Mouse (Mus musculus) right cerebral cortex, postnatal 25 days (tissue): ENCODE measurements around the gene Slc16a2.

Experiments
- DNase-seq: peaks from one replicate; pipeline ENCODE4 v3.0.0; 2022

Slc16a2 gene

DNA sequence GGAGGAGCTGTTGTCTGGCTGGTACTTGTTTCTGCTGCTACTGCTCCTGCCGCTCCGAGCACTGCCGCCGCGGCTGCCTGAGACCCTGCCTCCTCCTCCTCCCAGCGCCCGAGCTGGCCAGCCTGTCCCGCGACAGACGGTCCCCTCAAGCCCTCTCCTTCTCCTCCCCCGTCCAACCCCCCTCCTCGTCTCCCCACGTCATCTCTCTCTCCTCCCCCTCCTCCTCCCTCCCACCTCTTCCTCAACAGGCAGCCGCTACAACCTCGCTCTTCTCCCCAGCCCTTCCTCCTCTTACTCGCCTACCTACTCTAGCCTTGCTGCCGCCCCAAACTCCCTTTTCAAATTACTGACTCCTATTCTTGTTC, at the start of gene Slc16a2:
TSS of gene Slc16a2 (minus strand) at position 152 of the 365 bp plus-strand sequence.
- DNase-seq, result peak; percentile 49

DNA sequence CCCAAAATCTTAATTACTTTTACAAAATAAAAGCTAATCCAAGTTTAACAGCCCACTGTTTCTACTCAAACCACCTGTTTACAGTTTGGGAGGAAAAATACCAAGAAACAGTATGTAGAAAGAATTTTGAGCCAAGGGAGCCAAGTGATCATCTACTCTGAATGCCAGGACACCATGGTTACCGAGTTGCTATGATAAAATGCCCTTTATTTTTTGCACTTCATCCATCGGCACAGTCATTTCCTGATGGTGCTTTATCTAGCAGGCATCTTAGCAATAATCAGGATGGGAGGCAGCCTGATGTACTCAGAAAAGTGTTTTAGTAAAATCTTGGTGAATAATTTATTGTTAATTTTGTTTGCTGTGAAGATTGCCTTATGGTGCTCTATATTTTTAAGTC, 41.7 kb upstream of the Slc16a2 start:
- DNase-seq, result no peak

DNA sequence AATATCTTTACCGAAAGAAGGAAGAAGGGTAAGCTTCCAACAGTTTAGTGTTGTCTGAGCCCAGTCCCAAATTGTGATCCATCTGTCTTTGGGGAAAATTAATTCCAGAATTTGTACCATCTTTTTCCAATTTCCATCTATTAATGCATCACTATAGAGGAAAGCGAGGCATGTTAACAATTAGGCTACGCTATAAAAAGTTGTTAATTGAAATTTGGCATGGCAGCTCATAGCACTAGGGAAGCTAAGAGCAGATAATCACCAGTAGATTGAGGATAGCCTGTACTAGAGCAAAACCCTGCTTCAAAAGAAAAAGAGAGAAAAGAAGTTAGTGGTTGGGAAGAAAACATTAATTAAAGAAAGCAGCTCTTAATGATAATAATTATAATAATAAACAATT, 41.1 kb upstream of the Slc16a2 start:
- DNase-seq, result no peak

DNA sequence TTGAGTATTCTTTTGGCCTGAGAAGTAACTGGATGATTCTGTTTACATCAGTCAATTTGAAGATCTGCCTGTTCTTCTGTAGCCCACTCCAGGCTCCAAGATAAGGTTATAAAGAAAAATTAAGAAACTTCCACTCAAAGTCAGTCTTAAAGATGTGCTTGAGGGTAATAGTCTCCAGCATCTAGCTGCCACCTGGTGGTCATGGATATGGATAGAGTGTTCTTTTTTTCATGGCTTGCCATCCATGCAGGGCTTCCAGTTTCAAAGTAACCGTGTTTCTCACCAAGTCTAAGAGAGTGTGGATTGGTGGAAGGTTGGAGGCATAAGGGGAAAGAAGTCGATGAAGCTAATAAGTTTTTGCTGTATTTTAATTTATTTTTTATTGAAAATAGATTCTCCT, 23.5 kb upstream of the Slc16a2 start:
- no peak for DNase-seq

DNA sequence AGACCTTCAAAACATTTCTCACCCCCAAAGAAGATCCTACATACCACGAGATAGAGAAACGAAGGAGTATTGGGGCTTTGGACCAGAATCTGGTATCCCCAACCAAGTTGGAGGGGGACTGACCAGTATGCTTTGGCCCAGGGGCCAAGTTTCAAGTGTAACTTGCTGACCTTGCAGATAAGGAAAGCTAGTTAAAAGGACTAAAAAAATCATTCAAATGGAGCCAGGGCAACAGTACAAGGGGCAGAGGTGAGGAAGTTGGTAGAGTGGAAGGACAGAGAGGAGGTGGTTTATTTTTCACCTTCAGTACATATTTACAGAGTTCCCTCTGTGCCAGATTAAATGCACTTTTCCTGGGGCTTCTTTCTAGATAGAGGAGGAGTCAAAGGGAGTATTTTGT, 7.1 kb upstream of the Slc16a2 start:
- no peak for DNase-seq

DNA sequence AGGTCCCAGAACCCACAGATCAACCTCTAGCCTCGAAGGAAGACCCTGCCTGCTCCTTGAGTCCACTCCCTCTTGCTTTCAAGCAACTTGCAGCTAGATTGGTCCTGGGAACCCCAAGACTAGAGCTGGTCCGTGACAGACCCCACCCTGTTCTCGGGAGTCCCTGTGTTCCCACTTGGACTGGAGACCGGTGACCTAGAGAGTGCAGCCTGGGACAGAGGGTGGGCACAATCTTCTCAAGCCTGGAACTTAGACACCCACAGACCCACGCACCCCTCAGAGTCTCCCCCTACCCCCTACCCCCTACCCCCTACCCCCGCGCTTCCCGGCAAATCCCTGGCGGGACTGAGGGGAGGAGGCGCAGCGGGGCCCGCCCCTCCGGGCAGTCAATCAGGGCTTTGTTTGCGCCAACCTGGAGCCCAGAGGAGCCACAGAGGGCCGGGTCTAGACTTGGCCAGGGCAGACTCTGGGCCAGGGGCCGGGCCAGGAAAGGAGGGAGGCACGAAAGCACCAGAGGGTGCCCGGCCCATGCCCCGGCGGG, 558 bp upstream of the Slc16a2 start:
- peak; percentile 8 for DNase-seq

DNA sequence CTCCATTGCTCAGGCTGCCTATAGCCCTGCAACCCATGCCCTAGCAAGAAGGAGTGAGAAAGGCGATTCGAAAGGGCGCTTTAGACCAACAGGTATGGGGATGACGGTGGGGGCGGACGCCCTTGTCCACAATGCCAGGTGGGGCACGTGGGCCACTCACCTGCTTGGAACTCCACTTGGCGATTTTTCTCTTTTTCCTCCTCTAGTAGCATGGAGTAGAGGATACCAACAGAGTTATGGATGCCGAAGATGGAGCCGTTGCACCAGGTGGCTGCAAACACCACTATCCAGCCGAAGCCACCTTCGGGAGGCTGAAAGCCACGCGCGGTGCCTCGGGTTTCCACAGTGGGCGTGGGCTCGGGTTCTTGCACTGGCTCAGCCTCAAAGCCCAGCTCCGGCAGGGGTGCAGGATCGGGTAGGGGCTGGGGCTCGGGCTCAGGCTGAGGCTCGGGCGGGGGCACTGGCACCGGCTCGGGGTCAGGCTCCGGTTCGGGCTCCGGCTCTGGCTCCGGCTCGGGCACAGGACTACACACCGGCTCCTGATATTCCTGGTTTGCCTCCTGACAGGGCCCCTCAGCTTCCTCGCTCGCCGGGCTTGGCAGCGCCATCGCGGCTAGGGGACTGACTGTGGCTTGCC, 470 bp downstream of the Slc16a2 start:
- peak; percentile 12 for DNase-seq

DNA sequence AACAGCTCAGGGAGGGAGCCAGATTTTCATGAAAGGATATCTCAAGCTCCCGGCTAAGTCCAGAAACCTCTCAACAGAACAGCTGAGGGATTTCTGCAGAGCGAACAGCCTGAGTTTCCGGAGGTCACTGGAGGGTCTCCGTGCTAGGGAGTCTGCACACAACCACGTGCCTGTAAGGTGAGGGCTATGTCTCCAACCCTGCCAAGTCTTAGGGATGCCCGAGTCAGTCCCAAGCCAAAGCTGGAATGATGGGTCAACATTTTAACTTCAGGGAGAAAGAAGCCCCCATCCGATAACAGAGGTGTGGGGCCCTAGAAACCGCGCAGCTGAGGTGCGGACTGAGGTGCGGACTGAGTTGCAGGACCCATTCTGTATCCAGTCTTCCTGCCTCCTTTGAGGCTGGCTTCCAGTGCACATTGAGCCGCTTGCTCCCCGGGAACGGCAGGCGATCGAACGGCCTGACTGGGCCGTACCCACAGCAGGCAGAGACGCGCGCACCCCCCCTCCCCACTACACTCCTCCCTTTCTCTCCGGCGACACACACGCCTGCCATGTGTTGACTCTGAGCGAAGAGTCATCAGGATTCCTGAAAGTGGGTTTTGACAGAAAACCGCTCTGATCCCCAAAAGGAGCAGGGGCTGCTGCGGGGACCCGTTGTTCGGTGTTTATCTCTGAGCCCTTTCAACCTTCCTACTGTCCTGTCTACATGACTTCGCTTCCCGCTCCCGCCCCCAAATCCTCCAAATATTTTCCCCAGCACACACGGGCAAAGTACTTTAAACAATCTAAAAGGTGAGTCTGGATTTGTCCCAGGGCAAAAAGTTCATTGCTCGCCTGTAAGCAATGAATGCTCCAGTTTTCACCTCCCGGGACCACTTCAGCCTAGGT, 1.2 kb downstream of the Slc16a2 start:
- peak; percentile 5 for DNase-seq

DNA sequence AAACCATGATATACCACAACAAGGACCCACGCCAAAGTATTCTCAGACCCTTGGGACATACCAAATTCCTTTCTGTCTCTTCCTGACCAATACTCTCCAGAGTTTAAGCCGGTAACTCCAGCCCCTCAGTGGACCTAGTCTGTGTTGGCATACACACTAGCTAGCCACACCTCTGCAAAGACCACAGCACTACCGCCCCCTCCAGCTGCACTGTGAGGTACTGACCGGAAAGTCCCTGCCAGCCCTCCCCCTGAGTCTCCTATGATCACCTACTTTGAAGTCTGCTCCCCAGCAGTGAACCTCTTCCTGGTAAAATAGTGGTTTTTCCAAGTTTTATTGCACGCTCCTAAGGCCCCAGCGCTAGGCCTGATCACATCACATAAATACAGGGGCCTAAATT, 2.5 kb downstream of the Slc16a2 start:
- DNase-seq, result no peak

DNA sequence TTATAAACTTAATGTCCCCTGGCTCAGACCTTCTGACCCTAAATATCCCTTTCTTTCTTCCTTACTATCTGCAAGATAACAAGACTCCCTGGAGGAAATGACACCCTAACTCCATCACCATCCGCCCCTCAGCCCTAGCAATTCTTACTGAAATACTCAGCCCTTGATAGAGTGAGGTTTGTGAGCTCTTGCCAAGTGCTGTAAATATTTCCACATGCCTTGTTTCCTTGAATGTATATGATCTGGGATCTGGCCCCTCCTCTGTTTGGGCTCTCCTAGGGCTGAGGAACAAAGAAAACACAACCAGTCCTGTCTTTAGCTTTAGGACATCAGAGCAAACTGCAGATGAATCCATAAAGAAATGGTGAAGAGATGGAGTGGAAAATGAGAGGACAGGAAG, 9.1 kb downstream of the Slc16a2 start:
- DNase-seq, result no peak

DNA sequence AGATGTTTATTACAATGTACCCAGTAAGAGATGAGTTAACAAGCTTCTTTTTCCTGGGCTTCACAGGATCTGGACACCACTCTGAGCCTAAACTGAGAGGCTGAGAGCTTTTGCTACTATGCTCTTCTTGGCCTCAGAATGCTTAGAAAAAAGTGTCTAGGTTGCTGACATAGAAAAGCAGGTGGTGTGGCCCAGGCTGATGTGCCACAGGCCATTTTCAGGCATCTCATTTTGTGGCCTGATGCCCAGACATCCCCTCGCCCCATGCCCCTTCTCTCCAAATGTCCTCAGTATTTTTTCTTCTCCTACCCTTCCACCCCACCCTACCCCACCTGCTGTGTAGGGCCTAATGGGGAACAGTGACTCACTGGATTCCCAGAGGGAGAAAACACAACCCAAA, 11.3 kb downstream of the Slc16a2 start:
- DNase-seq, result no peak

DNA sequence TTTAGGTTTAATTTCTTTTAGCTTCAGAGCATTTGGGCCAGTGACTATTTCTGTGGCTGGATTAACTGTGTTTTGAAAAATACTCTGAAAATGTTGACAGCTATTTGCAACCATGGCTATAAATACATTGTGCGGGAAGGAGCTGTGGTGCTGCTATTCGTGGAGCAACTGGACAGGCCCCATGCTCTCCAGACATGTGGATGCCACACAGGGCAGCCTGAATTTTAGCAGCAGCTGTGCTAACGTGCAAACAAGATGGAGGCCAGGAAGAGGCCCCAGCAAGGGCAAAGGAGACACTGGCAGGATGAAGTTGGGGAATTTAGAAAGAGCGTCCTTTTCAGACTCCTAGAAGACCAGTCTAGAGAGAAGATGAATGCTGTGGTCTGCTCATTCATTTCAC, 15.4 kb downstream of the Slc16a2 start:
- DNase-seq, result no peak

DNA sequence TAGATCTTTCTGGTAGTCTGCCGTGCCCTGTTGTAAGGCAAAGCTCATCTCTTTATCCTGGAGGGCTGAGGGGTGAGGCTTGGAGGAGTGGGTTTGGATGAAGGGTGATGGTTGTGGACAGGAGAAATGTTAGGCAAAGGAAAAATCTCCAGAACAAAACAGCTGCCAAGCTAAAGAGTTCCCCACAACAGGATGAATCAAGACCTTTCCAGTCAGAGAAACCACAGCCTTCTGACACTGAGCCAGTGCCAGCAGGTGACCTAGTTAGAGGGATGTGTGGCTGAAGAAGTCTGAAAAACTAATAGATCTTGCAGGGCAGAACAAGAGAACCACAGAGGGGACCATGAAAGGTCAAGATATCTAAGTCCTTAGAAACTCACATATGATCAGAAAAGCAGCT, 24.8 kb downstream of the Slc16a2 start:
- DNase-seq, result no peak

DNA sequence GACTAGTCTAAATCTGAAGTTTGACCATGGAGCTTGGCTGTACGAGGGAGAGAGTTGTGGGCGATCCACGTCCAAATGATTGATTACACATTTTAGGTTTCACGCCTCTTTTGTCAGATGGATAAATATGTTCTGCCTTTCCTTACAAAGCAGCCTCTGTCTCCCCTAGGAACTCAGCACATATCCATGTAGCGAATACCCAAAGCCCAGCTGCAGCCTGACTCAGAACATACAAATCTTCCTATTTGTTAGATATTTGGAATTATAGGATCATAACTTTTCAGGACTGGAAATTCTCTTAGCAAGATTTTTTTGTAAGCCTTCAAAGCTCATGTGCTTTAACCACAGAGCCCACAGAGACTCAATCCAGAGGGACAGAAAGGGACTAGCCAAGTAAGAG, 26.3 kb downstream of the Slc16a2 start:
- DNase-seq, result no peak

DNA sequence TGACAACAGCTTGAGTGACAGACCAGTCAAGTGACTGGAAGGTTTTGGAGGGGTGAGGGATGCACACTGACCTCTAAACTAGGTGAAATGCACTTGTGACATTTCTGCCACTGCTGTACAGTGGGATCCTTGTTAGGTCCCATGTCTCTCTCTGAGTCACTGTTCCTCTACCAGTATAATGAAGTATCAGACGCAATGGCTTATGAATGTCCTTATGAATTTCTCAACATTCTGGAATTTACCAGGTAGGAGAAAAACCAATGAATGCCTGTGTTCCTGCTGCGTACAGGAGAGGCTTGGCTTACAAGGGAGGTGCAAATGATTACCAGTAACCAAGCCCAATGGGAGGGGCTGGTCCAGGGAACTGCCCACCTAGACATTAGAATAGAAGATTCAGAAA, 30.5 kb downstream of the Slc16a2 start:
- no peak for DNase-seq

DNA sequence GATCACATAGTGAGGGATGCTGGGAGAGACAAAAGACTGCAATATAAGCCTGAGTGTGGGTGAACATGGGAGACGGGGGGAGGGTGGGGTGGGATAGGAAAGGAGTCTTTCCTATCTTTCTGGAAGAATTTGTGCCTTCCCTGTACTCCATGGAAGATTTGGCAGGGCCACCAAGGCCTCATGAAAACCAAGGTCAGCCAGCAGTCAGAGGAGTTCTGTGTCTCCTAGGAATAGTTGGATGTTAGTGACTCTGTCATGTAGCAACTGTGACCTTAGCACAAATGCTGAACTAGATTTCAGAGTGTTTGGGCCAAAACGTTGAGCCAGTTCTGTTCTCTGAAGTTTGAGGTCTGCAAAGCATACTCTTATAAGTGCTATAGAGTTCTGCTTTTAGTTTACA, 36.1 kb downstream of the Slc16a2 start:
- no peak for DNase-seq

DNA sequence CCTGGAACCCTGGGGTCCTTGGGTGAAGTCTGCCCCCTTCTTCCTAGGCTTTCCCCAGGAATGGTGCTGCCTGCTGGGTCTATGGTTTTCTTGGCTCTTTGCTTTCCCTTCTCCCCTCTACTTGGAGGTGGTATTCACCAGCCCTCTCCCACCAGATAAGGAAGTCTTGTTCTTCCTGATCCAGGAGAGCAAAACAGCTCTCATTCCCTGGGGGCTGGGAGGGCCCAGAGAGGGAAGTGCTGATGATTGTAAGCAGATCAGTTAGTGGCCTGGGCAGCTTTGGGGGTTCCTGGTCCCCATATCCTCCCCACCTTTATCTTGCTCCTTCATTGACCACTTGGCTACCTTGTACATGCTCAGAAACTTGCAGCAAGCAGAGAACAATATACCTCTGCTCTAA, 45.4 kb downstream of the Slc16a2 start:
- no peak for DNase-seq

DNA sequence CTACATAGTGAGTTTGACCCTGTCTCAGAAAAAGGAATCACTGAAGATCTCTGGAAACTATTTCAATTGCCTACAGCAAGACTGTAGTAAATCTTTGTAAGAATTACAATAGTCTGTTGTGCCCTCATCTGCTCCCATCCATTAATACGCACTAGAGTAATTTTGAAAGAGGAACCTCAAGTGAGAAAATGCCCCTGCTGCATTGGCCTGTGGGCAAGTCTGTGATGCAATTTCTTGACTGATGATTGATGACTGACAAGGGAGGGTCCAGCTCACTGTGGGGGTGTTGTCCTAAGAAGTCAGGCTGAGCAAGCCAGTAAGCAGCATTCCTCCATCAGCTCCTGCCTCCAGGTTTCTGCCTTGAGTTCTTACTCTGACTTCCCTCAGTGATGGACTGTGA, 75.6 kb downstream of the Slc16a2 start:
- no peak for DNase-seq

DNA sequence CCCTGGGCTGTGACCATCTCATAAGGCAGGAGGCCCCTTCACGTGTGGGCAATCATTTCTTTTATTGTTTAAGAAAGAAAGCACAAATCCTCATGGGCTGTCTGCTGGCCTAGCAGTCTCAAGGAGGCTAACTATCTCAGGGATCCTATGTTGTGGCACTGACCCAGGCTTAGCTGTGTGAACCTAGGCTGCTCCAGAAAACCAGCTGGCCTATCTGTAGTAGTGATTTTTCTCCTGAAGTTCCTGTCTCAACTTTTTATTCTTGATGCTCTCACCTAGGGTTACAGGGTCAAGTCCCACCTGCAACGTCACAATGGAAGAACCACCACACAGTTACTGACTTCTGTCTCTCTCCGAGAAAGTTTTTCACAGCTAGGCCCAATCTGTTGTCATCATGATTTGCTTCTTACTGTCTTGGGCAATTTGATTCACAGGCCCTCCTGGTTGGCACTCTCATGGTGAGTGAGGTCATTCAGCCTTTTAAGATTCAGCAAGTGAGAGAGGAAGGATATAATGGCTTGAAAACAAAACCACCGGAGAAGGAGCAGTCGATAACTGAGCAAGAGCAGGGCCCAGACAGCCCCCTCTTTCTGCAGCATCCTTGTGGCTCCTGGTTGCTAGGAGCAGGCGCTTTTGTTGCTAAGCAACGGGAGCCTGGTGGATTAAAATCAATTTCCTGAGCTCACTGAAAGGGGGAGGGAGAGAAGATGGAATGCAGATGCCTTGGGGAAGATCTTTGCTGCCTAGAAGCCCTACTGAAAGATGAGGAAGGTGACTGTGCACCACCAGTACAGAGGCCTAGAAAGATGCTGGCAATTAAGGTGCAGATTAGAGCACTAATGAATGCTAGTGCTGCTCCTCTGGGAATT, 77.4 kb downstream of the Slc16a2 start:
- peak; percentile 31 for DNase-seq

DNA sequence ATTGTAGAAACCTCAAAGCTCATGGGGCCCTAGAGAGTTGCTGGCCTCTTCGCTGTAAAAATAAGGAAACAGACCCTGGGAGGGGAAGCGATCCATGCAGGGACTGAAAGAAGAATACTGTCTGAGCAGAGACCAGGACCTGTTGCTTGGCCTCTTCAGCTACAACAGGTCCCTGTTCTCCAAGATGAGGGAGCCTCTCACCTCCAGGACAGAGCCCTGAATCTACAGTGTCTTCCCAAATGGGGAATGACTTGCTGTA, 79.8 kb downstream of the Slc16a2 start:
- no peak for DNase-seq

DNA sequence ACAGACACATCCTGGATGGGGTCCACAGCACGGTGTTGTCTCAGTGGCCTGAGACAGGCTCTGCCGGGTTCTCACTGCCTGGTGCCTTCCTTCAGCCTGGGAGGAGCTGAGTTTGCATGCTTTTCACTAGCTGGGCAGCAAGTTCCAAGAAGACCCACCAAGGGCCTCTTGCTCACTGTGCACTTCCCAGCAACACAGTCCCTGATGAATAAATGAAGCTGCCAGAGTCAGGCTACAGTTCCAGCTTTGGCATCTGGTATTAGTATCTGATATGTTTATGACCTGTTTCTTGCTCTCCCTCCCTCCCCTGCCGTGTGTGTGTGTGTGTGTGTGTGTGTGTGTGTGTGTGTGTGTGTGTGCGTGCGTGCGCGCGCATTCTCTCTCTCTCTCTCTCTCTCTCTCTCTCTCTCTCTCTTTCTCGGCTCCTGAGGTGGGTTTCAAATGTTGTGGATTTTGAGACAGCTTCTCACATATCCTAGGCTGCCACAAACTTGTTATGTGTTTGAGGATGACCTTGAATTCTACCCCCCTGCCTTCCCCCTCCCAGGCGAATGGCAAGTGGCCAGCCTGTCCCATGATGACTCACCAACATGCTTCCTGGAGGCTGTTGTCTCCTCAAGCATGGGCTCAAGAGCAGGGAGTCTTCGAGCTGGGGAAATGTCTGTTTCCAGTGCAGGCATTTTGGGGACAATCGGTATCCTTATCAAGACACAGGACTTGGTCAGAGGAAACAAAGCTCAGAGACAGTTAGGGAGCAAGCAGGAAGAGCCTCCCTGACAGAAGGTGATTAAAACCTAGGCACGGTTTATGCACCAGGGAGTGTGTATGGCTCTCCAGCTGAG, 80.3 kb downstream of the Slc16a2 start:
- no peak for DNase-seq

DNA sequence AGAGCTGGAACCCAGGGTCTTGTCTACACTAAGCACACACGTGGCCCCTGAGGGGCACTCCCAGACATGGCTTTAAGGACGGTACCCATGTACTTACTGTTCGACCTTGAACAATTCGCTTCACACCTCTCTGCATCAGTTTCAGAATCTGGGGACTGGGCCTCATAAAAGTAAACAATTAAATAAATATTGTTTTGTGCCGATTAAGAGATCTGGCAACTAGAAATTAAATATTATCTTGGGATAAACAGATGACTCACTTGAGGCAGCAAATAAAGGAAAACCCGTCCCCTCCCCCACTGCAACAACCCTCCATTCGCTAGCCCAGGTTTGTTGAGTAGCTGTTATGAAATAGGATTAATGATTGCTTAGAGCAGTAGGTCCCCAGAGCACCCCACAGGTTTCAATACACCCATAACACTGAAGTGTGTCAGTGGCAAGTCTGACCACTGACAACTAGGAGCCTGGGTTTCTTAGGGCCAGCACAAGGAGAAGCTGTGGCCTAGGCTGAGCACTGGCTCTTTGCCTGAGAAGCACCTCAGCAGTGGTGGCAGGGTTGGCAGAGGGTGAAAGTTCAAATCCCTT, 87.7 kb downstream of the Slc16a2 start:
- DNase-seq, result no peak
